Mouse (Mus musculus) T-helper 1 cell (primary cell): ENCODE results near the gene Slc12a3.

Experiments
- in situ Hi-C: fragments of 300-600 bp; cut with MboI, MseI; formaldehyde crosslinking; loops from one replicate; pipeline ENCODE4 v1.15.1; 2025; ENCODE audit warnings: high pct_unique_total_duplicates

Gene Slc12a3

DNA sequence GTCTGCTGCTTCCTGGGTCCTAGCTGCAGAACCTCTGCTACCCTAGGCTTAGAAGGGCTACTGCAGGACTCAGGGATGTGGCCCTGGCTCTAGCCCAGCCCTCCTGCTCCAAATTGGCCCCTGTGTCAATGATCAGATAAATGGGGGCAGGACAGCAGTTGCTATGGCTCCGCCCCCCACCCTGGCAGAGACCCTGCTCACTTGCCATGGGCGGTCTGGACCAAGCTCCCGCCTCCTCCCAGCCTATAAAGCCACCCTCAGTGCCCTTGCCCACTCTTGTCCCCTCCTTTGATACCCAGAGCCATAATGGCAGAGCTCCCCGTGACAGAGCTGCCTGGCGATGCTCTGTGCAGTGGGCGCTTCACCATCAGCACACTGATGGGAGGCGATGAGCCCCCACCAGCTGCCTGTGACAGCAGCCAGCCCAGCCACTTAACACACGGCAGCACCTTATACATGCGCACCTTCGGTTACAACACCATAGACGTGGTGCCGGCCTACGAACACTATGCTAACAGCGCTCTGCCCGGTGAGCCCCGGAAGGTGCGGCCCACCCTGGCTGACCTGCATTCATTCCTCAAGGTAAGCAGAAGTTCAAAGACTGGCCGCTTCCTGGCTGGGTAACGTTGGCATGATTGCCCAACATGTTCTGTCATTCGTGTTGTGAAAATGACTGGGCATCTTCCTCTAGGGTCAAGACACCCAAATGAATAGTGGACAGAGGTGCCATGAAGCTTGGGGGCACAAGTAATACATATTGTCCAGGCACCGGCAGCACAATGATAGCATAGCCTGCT lies at the start of gene Slc12a3:
Gene Slc12a3 (plus strand): TSS at position 270 of the 797 bp plus-strand sequence.
- in situ Hi-C loops = no loop called here

- in situ Hi-C loops = no loop called here
Observed at GRCm38 (mm10) chr8:94280001-94280613, 48.9 kb upstream of the Slc12a3 start.

GRCm38 (mm10) chr8:94282453-94282985 lies 46.5 kb upstream of the Slc12a3 start:
- in situ Hi-C loops = no loop called here

- in situ Hi-C loops = no loop called here
Observed at GRCm38 (mm10) chr8:94284204-94284603, 44.8 kb upstream of the Slc12a3 start.

- in situ Hi-C loops = no loop called here
Observed at GRCm38 (mm10) chr8:94290606-94291005, 38.4 kb upstream of the Slc12a3 start.

GRCm38 (mm10) chr8:94292072-94292471 lies 36.9 kb upstream of the Slc12a3 start:
- in situ Hi-C loops = no loop called here

- in situ Hi-C loops = no loop called here
Observed at GRCm38 (mm10) chr8:94292626-94293025, 36.4 kb upstream of the Slc12a3 start.

DNA sequence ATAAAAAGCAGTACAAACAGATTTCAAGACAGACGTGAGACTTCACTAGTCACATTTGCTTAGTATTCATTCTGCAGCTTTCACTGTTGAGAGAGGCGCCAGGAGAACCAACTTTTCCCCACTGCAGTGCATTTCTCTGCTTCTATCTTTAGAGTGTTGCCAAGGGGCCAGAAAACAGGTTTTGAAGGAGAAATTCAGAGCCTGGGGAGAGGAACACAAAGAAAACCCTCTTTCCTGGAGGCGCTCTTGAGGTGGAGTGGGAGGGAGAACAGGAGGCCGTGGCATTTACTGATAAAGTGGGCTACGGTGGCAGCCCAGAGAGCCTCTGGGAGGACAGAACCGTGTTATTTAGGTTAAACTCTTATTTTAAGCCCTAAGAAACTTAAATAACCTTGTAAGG lies 33.3 kb upstream of the Slc12a3 start:
- in situ Hi-C loops = no loop called here

DNA sequence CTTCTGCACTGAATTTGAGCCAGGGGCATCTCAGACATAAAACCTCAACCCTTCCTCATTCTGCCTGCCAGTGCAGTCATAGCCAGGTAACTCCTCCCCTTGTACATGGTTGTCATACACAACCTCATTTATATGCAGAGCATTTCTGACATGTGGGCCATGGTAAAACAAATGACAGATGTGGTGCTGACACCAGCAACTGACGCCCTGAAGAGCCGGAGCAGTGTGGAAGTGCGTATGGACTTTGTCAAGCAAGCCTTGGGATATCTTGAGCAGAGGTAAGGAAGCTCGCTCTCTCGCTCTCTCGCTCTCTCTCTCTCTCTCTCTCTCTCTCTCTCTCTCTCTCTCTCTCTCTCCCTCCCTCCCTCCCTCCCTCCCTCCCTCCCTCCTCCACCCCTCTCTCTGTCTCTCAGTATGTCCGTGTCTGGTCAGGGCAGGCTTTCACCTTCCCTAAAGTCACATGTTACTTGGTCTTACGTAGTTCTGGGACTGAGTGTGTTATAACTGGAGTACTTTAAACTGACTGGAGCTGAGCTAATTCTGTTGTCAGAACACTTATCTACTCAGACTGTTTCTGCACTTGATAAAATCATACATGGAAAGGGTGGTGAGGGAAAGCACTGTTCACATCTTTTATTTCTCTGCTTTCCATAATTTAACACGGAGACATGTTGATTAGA lies 32.5 kb upstream of the Slc12a3 start:
- in situ Hi-C loops = no loop called here

GRCm38 (mm10) chr8:94297101-94297500 lies 31.9 kb upstream of the Slc12a3 start:
- in situ Hi-C loops = no loop called here

- in situ Hi-C loops = loop anchor here (10.0 kb wide), 1 partner anchor 1084 kb away; no protein-coding TSS in a partner anchor
Observed at GRCm38 (mm10) chr8:94300809-94301208, 28.2 kb upstream of the Slc12a3 start.

DNA sequence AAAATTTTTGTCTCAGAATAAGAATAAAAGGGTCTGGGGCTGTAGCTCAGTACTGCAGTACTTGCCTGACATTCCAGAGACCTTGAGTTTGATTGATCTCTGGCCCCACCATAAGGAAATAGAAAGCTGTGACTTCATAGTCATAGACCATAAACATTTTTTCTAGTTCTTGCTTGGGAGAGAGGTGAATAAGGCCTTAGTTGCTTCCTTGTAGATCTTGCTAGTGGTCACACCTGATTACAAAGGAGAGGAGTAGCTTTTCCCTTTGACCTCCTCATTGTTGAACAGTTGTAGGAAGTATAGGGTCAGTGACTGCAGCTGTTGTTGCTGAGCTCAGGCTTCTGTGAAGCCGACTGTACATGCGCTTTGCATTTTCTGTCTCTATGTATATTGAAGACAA lies 24.6 kb upstream of the Slc12a3 start:
- in situ Hi-C loops = loop anchor here (10.0 kb wide), 1 partner anchor 1080 kb away; no protein-coding TSS in a partner anchor

- in situ Hi-C loops = loop anchor here (10.0 kb wide), 1 partner anchor 1078 kb away; no protein-coding TSS in a partner anchor
Observed at GRCm38 (mm10) chr8:94306989-94307513, 21.9 kb upstream of the Slc12a3 start.

- in situ Hi-C loops = loop anchor here (10.0 kb wide), 1 partner anchor 1077 kb away; no protein-coding TSS in a partner anchor
Observed at GRCm38 (mm10) chr8:94307652-94308051, 21.3 kb upstream of the Slc12a3 start.

GRCm38 (mm10) chr8:94314069-94314468 lies 14.9 kb upstream of the Slc12a3 start:
- in situ Hi-C loops = no loop called here

- in situ Hi-C loops = no loop called here
Observed at GRCm38 (mm10) chr8:94317249-94317648, 11.8 kb upstream of the Slc12a3 start.

DNA sequence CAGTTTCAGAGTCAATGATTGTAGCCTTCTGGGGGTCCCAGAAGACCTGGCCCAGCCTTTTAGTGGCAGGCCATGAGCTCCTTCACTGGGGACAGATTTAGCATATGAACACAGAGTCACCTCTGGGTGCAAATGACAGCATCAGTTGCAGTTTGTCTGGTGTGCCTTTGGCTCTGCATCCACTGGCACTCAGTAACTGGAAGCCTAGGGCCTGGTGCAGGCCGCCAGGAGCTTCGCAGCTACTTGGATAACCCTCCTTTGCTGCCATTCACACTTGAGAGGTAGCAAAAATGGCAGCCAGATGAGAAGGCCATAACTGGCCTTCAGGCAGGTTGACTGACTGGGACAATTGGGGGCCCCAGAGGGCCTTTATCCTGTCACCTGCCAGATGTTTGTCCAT lies 11.3 kb upstream of the Slc12a3 start:
- in situ Hi-C loops = no loop called here

GRCm38 (mm10) chr8:94320036-94320435 lies 9.0 kb upstream of the Slc12a3 start:
- in situ Hi-C loops = no loop called here

DNA sequence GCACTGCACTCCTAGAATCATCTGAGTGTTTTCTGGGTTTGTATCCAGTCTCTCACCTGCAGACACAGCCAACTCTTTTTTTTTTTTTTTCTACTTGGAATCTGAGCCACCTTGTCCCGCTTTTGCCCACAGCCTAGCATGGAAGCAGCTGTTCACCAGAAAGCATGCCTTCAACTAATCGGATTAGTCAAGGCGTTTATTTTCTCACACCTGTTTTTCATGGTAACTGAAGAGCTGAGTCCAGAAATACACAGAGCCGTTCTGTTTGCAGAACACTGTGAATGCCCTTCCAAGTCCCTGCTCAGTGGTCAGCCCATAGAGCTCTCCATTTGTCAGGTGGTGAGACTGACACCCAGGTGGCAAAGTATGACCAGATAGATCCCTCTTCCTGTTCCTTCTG lies 6.9 kb upstream of the Slc12a3 start:
- in situ Hi-C loops = no loop called here

- in situ Hi-C loops = no loop called here
Observed at GRCm38 (mm10) chr8:94323041-94323440, 6.0 kb upstream of the Slc12a3 start.

- in situ Hi-C loops = no loop called here
Observed at GRCm38 (mm10) chr8:94324071-94324470, 4.9 kb upstream of the Slc12a3 start.

- in situ Hi-C loops = no loop called here
Observed at GRCm38 (mm10) chr8:94326016-94326415, 3.0 kb upstream of the Slc12a3 start.
